Mouse (Mus musculus) urinary bladder, postnatal 14 days (tissue): ENCODE measurements around the gene Gab1.

Source experiments
- DNase-seq: peaks from one replicate; pipeline ENCODE4 v3.0.0; 2021; ENCODE audit warnings: low spot score

Gene Gab1

GRCm38 (mm10) chr8:80810916-80811315 lies 69.4 kb downstream of the Gab1 start:
- DNase-seq: no peak

GRCm38 (mm10) chr8:80810442-80810841 lies 69.9 kb downstream of the Gab1 start:
- no peak for DNase-seq

GRCm38 (mm10) chr8:80807807-80808505 lies 72.4 kb downstream of the Gab1 start:
- no peak for DNase-seq

- no peak for DNase-seq
These were observed 76.2 kb downstream of the Gab1 start for GRCm38 (mm10) chr8:80804066-80804619.

- no peak for DNase-seq
These were observed 81.5 kb downstream of the Gab1 start for GRCm38 (mm10) chr8:80798778-80799177.

- DNase-seq: no peak
These were observed 82.0 kb downstream of the Gab1 start for GRCm38 (mm10) chr8:80798198-80798777.

- DNase-seq: no peak
These were observed 84.2 kb downstream of the Gab1 start for GRCm38 (mm10) chr8:80796070-80796469.

GRCm38 (mm10) chr8:80794585-80795509 lies 85.5 kb downstream of the Gab1 start:
- DNase-seq: no peak

- no peak for DNase-seq
These were observed 86.4 kb downstream of the Gab1 start for GRCm38 (mm10) chr8:80793791-80794515.

GRCm38 (mm10) chr8:80792214-80792613 lies 88.1 kb downstream of the Gab1 start:
- no peak for DNase-seq

- no peak for DNase-seq
These were observed 91.0 kb downstream of the Gab1 start for GRCm38 (mm10) chr8:80789324-80789723.

GRCm38 (mm10) chr8:80784559-80784958 lies 95.8 kb downstream of the Gab1 start:
- no peak for DNase-seq

GRCm38 (mm10) chr8:80783271-80783670 lies 97.0 kb downstream of the Gab1 start:
- DNase-seq: no peak

GRCm38 (mm10) chr8:80781338-80781737 lies 99.0 kb downstream of the Gab1 start:
- peak; percentile 9 for DNase-seq

GRCm38 (mm10) chr8:80780271-80780670 lies 100.0 kb downstream of the Gab1 start:
- DNase-seq: no peak

GRCm38 (mm10) chr8:80776436-80776835 lies 103.9 kb downstream of the Gab1 start:
- DNase-seq: no peak

GRCm38 (mm10) chr8:80772732-80773460 lies 107.4 kb downstream of the Gab1 start:
- DNase-seq: no peak

- no peak for DNase-seq
These were observed 111.9 kb downstream of the Gab1 start for GRCm38 (mm10) chr8:80768451-80768850.

- DNase-seq: peak; percentile 86
These were observed 127.2 kb downstream of the Gab1 start for GRCm38 (mm10) chr8:80753017-80753715.

GRCm38 (mm10) chr8:80752429-80752828 lies 127.9 kb downstream of the Gab1 start:
- no peak for DNase-seq
